Mouse (Mus musculus): ENCODE data around the gene Fcgr2b.

Fcgr2b gene

DNA sequence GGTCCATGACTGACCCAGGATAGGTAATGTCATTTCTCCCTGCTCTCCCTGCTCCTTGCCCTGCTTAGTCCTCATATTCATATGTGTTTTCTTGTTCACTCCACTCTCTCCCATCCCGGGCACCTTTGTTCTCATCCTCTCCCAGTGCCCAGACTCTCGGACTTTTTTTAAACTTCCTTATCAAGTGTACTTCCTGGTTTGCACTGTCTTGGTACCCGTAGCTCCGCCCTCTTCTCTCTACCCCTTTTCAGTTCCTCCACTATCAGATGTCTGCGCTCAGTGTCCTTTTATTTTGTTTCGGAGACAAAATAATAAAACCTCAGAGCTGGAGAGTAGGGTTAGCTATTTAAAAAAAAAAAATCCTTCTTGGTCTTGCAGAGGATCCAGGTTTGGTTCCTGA is 51.9 kb downstream of the Fcgr2b start:
- no peak for DNase-seq

DNA sequence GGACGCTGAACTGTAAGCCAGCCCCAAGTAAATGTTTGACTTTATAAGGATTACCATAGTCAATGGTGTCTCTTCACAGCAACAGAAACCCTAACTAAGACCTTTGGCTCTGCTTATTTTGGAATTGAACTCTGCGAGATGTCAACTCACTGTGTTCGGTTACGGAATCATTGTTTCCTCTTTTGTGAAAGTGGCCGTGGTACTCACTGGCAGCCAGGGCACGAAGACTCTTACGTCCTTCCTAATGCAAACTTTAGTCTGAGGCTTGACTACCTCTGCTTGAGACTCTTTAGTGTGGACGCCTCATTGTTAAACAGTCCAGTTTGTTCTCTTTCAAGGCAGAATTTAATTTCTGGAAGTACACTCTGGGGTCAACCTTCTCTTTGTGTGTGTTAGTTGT is 57.0 kb downstream of the Fcgr2b start:
- no peak for DNase-seq

DNA sequence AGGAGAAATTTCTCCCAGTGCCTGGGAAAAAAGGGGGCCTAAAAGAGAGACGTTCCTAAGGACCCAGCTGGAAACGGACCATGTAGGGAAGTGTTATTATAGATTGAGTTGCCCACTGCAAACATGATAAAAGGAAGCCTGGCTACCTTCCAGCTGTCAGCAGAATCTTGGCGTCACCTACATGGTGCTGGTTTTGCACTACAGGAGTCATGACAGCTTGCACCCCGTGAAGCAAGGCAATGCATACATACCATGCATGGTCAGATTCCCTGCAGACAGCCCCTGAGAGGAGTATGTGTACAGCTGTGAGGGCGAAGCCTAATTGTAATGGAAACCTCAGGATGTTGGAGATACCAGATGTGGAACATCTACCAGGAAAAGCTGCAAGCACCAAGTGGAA is 60.7 kb downstream of the Fcgr2b start:
- no peak for DNase-seq

DNA sequence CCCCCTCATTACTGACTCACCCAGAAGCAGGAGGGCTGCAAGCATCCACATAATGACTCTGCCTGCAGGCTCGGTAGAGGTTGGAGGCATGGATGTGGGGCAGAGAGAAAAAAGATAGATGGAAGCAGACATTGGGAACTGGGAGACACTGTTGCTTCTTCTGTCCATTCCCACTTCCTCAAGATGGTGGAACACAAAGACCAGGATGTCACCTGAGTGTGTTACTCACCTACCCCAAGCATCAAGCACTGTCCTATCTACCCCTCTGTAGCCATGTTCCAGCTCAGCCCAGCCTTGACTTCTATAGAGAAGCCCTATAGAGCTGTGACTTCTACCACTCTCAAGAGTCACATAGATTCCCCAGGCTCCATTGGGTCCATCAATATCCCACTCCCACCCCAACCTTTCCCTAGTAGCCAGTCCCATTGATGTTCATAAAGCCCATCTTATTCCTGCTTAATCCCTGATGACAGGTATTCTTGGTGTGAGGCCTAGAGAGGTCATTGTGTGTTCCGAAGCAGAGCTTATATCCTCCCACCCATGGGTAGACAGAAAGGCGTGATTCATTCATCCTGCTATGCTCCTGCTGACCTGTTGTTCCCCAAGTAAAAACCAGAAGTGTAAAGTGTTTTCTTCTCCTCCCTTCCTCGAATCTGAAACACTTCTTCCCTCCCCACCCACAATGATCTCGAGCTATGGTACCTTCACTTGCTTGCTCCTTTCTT is 63.3 kb downstream of the Fcgr2b start, which contains the start of gene Fcrlb:
Gene Fcrlb, minus strand, starts transcription at position 51 of the 725 bp plus-strand sequence.
- DNase-seq: no peak

DNA sequence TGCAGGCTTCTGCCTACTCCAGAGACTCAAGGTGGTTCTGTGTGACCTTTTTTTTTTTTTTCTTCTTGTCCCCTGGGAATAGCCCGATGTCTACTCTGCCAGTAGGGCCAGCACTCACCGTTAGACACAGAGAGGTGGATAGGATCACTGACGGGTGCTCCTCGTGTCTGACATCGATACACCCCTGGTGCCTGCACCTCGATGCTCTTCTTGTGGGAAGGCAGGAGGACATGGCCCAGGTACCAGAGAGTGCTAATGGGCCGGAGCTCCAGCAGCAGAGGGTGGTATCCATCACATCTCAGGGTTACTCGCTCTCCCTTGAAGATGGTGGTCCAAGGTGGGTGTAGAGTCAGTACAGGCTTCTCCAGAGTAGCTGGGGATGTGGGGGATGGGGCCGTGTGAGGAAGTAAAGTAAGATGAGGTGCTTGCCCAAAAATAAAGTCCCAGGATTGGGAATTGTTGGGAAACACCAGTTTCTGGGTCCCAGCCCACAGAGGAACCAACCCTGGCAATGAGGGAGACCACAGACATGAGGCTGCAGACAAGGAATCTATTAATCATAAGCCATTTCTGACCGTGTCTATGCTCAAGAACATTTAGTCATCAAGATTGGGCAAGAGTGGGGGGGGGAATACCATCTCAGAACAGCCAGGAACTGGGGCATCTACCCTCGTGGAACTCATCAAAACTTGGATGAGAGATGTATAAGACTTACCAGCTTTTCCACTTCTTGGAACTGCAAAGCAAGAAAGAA is 64.3 kb downstream of the Fcgr2b start:
- no peak for DNase-seq
